Comparison of ENCODE assay signal across 25 mouse cellular contexts in the genomic region with DNA sequence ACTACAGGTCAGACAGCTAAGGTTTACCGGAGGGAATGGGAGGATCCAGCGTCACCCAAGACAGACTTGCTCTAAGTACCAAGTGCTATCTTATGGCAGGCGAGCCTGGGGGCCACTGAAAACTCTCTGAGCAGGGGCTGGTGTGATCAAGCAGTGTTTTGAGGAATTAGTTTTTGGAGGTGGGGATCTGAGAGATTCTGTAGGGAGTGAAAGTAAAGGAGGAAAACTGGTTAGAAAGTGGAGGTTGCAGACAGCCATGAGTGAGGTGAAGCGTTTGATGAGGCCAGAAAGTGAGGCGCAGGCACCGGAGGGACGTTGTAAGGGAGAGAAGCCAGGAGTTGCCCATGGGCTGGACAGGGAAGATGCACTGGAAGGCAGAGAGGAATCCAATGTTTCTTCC.
"Had no signal": no experiment of that assay in that cellular context is flagged by ENCODE, and none has a peak within 500 bp of the region (broad histone marks: within the 10 kb centered on the region; RNA-seq: fewer than 3 reads in every experiment).

No protein-coding gene starts in this region.

- H3K27me3 ChIP-seq: heart, embryonic 13.5 days; heart, embryonic 15.5 days; hindbrain, embryonic 12.5 days; liver, embryonic 13.5 days had no signal

- ATAC-seq: hindbrain, embryonic 16.5 days; inflammation-experienced regulatory T-cells, adult 6 months; intestine, postnatal 0 days had no signal

- H3K4me1 ChIP-seq: heart, embryonic 15.5 days; hindbrain, embryonic 12.5 days; liver, embryonic 13.5 days had no signal

- H3K36me3 ChIP-seq: heart, embryonic 13.5 days; heart, embryonic 15.5 days; limb, embryonic 12.5 days; liver, embryonic 13.5 days had no signal

- H3K9me3 ChIP-seq: heart, embryonic 13.5 days; heart, embryonic 15.5 days; hindbrain, embryonic 10.5 days; hindbrain, embryonic 12.5 days; limb, embryonic 12.5 days; liver, embryonic 13.5 days had no signal

- H3K27ac ChIP-seq: gastrocnemius, adult 2 months; heart, adult 2 months; heart, embryonic 13.5 days; heart, embryonic 15.5 days; hindbrain, embryonic 10.5 days; hindbrain, embryonic 12.5 days; hindbrain, embryonic 14.5 days; layer of hippocampus, adult 2 months; left cerebral cortex, adult 2 months; limb, embryonic 12.5 days; liver, embryonic 13.5 days had no signal

- H3K9ac ChIP-seq: heart, embryonic 13.5 days; heart, embryonic 15.5 days; hindbrain, embryonic 12.5 days; hindbrain, embryonic 14.5 days; limb, embryonic 12.5 days; liver, embryonic 13.5 days had no signal

- H3K4me3 ChIP-seq: gastrocnemius, adult 2 months; heart, adult 2 months; heart, embryonic 13.5 days; heart, embryonic 15.5 days; hindbrain, embryonic 10.5 days; hindbrain, embryonic 12.5 days; layer of hippocampus, adult 2 months; left cerebral cortex, adult 2 months; limb, embryonic 12.5 days; liver, embryonic 13.5 days had no signal

- DNase-seq: gastrocnemius, adult 2 months; gastrocnemius, postnatal 10 days; gastrocnemius, postnatal 25 days; heart, adult 2 months; heart, postnatal 14 days; heart, postnatal 4 days; kidney, adult 18-20 months; kidney, adult 8-10 months; kidney, postnatal 10 days; kidney, postnatal 25 days; kidney, postnatal 4 days; liver; liver, embryonic 13.5 days had no signal

- H3K4me2 ChIP-seq: heart, embryonic 13.5 days; heart, embryonic 15.5 days; hindbrain, embryonic 12.5 days; hindbrain, embryonic 14.5 days; limb, embryonic 12.5 days; liver, embryonic 11.5 days; liver, embryonic 13.5 days had no signal
